Mouse (Mus musculus): ENCODE data around the gene Mkrn1. TPM values are rescaled to one million over a fixed set of nuclear protein-coding genes. Genes with fewer than 3 reads are reported as not detected.
"Not testable (repeated sequence)": the region's sequence is repeated elsewhere in the genome, so short reads cannot be mapped to it uniquely, and the experiment has no call there.

Mkrn1 gene
- polyA plus RNA-seq, 1 experiment from 2014 or later: 126 TPM

- Histone ChIP-seq H3K4me2 (no peak overlapping the region), H3K27me3 (0 out of 2 replicates have a peak, but pooled peaks cover 7% of the 10 kb centered on the region), H3K9me3 (replicated peaks) (no peaks in the 10 kb centered on the region), H3K27ac (no peak overlapping the region), H3K9ac (no peak overlapping the region), H3K4me1 (replicated peaks) (no peaks in the 10 kb centered on the region), H3K36me3 (no peaks in the 10 kb centered on the region), H3K4me3 (no peak overlapping the region)
- WGBS: 69% methylated on average over 4 of the region's 4 CpGs
- ATAC-seq (replicated peaks; ENCODE audit: insufficient number of reproducible peaks, insufficient read depth, low FRiP score, low read depth): no peak
Observed at GRCm38 (mm10) chr6:39427276-39428003, 7.2 kb upstream of the Mkrn1 start.

GRCm38 (mm10) chr6:39426725-39427124 lies 6.5 kb upstream of the Mkrn1 start:
- H3K9ac ChIP-seq: no peak overlapping the region
- H3K4me1 ChIP-seq (replicated peaks): no peaks in the 10 kb centered on the region
- no peak overlapping the region for H3K4me3 ChIP-seq
- no peak overlapping the region for H3K4me2 ChIP-seq
- H3K9me3 ChIP-seq (replicated peaks): no peaks in the 10 kb centered on the region
- peaks cover 11% of the 10 kb centered on the region; the same call in 1 of the 2 replicates for H3K27me3 ChIP-seq
- no peak for ATAC-seq (replicated peaks; ENCODE audit: insufficient number of reproducible peaks, insufficient read depth, low FRiP score, low read depth)
- WGBS: 87% methylated on average over 4 of the region's 4 CpGs
- no peak overlapping the region for H3K27ac ChIP-seq
- H3K36me3 ChIP-seq: no peaks in the 10 kb centered on the region

- no peak overlapping the region for H3K4me2 ChIP-seq
- no peaks in the 10 kb centered on the region; the same call in 1 of the 2 replicates for H3K4me1 ChIP-seq (replicated peaks)
- no peak overlapping the region for H3K27ac ChIP-seq
- H3K4me3 ChIP-seq: no peak overlapping the region
- no peaks in the 10 kb centered on the region for H3K36me3 ChIP-seq
- peaks cover 22% of the 10 kb centered on the region for H3K27me3 ChIP-seq
- WGBS: 67% methylated on average over 2 of the region's 2 CpGs
- no peak for ATAC-seq (replicated peaks; ENCODE audit: insufficient number of reproducible peaks, insufficient read depth, low FRiP score, low read depth)
- no peak overlapping the region for H3K9ac ChIP-seq
- H3K9me3 ChIP-seq (replicated peaks): no peaks in the 10 kb centered on the region
Observed at GRCm38 (mm10) chr6:39425181-39425580, 4.9 kb upstream of the Mkrn1 start.

GRCm38 (mm10) chr6:39423686-39424085 lies 3.4 kb upstream of the Mkrn1 start:
- Histone ChIP-seq H3K27me3 (peaks cover 22% of the 10 kb centered on the region), H3K4me3 (no peak overlapping the region), H3K4me1 (replicated peaks) (peaks cover 6% of the 10 kb centered on the region), H3K27ac (no peak overlapping the region), H3K36me3 (no peaks in the 10 kb centered on the region), H3K4me2 (no peak overlapping the region), H3K9ac (no peak overlapping the region), H3K9me3 (replicated peaks) (no peaks in the 10 kb centered on the region)
- ATAC-seq (replicated peaks; ENCODE audit: insufficient number of reproducible peaks, insufficient read depth, low FRiP score, low read depth): no peak
- 78% methylated on average over 7 of the region's 7 CpGs for WGBS

- Histone ChIP-seq H3K4me1 (replicated peaks) (peaks cover 6% of the 10 kb centered on the region), H3K4me3 (no peak overlapping the region), H3K36me3 (no peaks in the 10 kb centered on the region), H3K9me3 (replicated peaks) (no peaks in the 10 kb centered on the region), H3K27ac (no peak overlapping the region), H3K4me2 (no peak overlapping the region), H3K9ac (no peak overlapping the region), H3K27me3 (peaks cover 22% of the 10 kb centered on the region)
- no peak for ATAC-seq (replicated peaks; ENCODE audit: insufficient number of reproducible peaks, insufficient read depth, low FRiP score, low read depth)
- WGBS: 43% methylated on average over 6 of the region's 6 CpGs
Observed at GRCm38 (mm10) chr6:39423130-39423551, 2.9 kb upstream of the Mkrn1 start.

GRCm38 (mm10) chr6:39420867-39421266 lies 605 bp upstream of the Mkrn1 start:
- H3K9ac ChIP-seq: no peak overlapping the region
- H3K4me2 ChIP-seq: 0 out of 2 replicates have a peak overlapping the region, but pooled peaks have one; percentile 87
- peaks cover 6% of the 10 kb centered on the region for H3K4me1 ChIP-seq (replicated peaks)
- H3K36me3 ChIP-seq: no peaks in the 10 kb centered on the region
- H3K9me3 ChIP-seq (replicated peaks): no peaks in the 10 kb centered on the region
- WGBS: 42% methylated on average over 4 of the region's 4 CpGs
- peaks cover 30% of the 10 kb centered on the region for H3K27me3 ChIP-seq
- H3K27ac ChIP-seq: no peak overlapping the region
- peak overlapping the region; percentile 86; the same call in 1 of the 2 replicates for H3K4me3 ChIP-seq
- no peak for ATAC-seq (replicated peaks; ENCODE audit: insufficient number of reproducible peaks, insufficient read depth, low FRiP score, low read depth)

GRCm38 (mm10) chr6:39419386-39419850 lies 844 bp downstream of the Mkrn1 start:
- Histone ChIP-seq H3K36me3 (no peaks in the 10 kb centered on the region), H3K27ac (0 out of 2 replicates have a peak overlapping the region, but pooled peaks have one; percentile 60), H3K4me2 (peak overlapping the region; percentile 87), H3K4me3 (peak overlapping the region; percentile 86), H3K4me1 (replicated peaks) (peaks cover 6% of the 10 kb centered on the region), H3K9me3 (replicated peaks) (no peaks in the 10 kb centered on the region), H3K9ac (peak overlapping the region; percentile 72), H3K27me3 (peaks cover 30% of the 10 kb centered on the region)
- no peak for ATAC-seq (replicated peaks; ENCODE audit: insufficient number of reproducible peaks, insufficient read depth, low FRiP score, low read depth)
- under 1% methylated on average over 43 of the region's 43 CpGs for WGBS

- H3K4me3 ChIP-seq; H3K4me1 ChIP-seq (replicated peaks); H3K9ac ChIP-seq; H3K4me2 ChIP-seq; H3K36me3 ChIP-seq; H3K27ac ChIP-seq; H3K9me3 ChIP-seq (replicated peaks); ATAC-seq (replicated peaks; ENCODE audit: insufficient number of reproducible peaks, insufficient read depth, low FRiP score, low read depth): not testable (repeated sequence)
- H3K27me3 ChIP-seq: peaks cover 18% of the 10 kb centered on the region
Observed at GRCm38 (mm10) chr6:39416654-39417053, 3.6 kb downstream of the Mkrn1 start.

- H3K27ac ChIP-seq: no peak overlapping the region
- H3K9me3 ChIP-seq (replicated peaks): no peaks in the 10 kb centered on the region
- peaks cover 6% of the 10 kb centered on the region for H3K4me1 ChIP-seq (replicated peaks)
- peaks cover 11% of the 10 kb centered on the region for H3K27me3 ChIP-seq
- no peak overlapping the region for H3K4me2 ChIP-seq
- ATAC-seq (replicated peaks; ENCODE audit: insufficient number of reproducible peaks, insufficient read depth, low FRiP score, low read depth): no peak
- H3K36me3 ChIP-seq: no peaks in the 10 kb centered on the region
- WGBS: 47% methylated on average over 3 of the region's 5 CpGs
- no peak overlapping the region for H3K9ac ChIP-seq
- H3K4me3 ChIP-seq: no peak overlapping the region
Observed at GRCm38 (mm10) chr6:39415762-39416161, 4.5 kb downstream of the Mkrn1 start.

- Histone ChIP-seq H3K27ac (no peak overlapping the region), H3K36me3 (no peaks in the 10 kb centered on the region; the same call in 1 of the 2 replicates), H3K4me3 (no peak overlapping the region), H3K4me1 (replicated peaks) (peaks cover 4% of the 10 kb centered on the region), H3K27me3 (peaks cover 8% of the 10 kb centered on the region; the same call in 1 of the 2 replicates), H3K4me2 (no peak overlapping the region), H3K9me3 (replicated peaks) (no peaks in the 10 kb centered on the region), H3K9ac (no peak overlapping the region)
- WGBS: 95% methylated on average over 1 of the region's 1 CpGs
- ATAC-seq (replicated peaks; ENCODE audit: insufficient number of reproducible peaks, insufficient read depth, low FRiP score, low read depth): no peak
Observed at GRCm38 (mm10) chr6:39414106-39414505, 6.2 kb downstream of the Mkrn1 start.

- Histone ChIP-seq H3K36me3 (peaks cover 23% of the 10 kb centered on the region), H3K9ac (no peak overlapping the region), H3K27me3 (no peaks in the 10 kb centered on the region), H3K4me1 (replicated peaks) (no peaks in the 10 kb centered on the region), H3K9me3 (replicated peaks) (no peaks in the 10 kb centered on the region), H3K4me2 (no peak overlapping the region), H3K4me3 (no peak overlapping the region), H3K27ac (no peak overlapping the region)
- no peak for ATAC-seq (replicated peaks; ENCODE audit: insufficient number of reproducible peaks, insufficient read depth, low FRiP score, low read depth)
- 82% methylated on average over 5 of the region's 5 CpGs for WGBS
Observed at GRCm38 (mm10) chr6:39406480-39406879, 13.8 kb downstream of the Mkrn1 start.

- 82% methylated on average over 2 of the region's 2 CpGs for WGBS
- Histone ChIP-seq H3K4me2 (no peak overlapping the region), H3K4me1 (replicated peaks) (no peaks in the 10 kb centered on the region), H3K9ac (no peak overlapping the region), H3K36me3 (peaks cover 28% of the 10 kb centered on the region), H3K9me3 (replicated peaks) (no peaks in the 10 kb centered on the region), H3K27me3 (no peaks in the 10 kb centered on the region), H3K4me3 (no peak overlapping the region), H3K27ac (no peak overlapping the region)
- ATAC-seq (replicated peaks; ENCODE audit: insufficient number of reproducible peaks, insufficient read depth, low FRiP score, low read depth): no peak
Observed at GRCm38 (mm10) chr6:39403136-39403535, 17.1 kb downstream of the Mkrn1 start.
